Mouse (Mus musculus): ENCODE measurements at regions not wholly inside any gene's neighbourhood (a gene's known extent, or its start where the extent isn't known, plus 50 kb on each side); places are given as distances from the start of the nearest gene placed in this dataset.

DNA sequence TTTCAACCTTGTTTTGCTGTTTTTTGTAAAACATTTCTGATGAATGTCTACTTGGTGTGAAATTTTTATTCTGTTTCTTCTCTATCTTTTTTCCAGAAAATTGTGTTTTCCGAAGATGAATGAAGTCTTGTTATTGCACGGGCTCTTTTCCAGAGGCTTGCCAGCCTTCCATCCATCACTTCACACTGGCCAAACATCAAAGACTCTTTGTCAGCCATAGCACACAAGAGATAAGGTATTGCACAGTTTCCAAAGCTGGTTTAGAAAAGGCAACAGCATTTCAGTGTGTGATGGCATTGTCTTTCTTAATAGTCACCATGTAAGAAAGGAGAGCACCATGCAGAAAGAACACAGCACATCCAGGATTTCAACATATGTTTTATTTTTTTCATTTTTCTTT is 202.5 kb upstream of the Gnpda2 start:
- no peaks in the 10 kb centered on the region for H3K4me1 ChIP-seq (ENCODE audit: control insufficient read depth in 1 of 2, insufficient read depth in 2 of 2, low read length in 2 of 2)
- H3K9ac ChIP-seq (ENCODE audit: control insufficient read depth, low read depth, low read length, poor library complexity, severe bottlenecking), result no peak overlapping the region
- H3K27me3 ChIP-seq (ENCODE audit: control insufficient read depth in 1 of 2, insufficient read depth in 2 of 2, low read length in 2 of 2), result no peaks in the 10 kb centered on the region
- no peak for TF ChIP-seq RCOR1 (IDR thresholded peaks at IDR 0.05; ENCODE audit: low read depth, low read length)
- TF ChIP-seq ZKSCAN1 (IDR thresholded peaks at IDR 0.05; ENCODE audit: low read depth, low read length), result no peak
- no peak for TF ChIP-seq SIN3A (IDR thresholded peaks at IDR 0.05; ENCODE audit: low read length)
- TF ChIP-seq ZNF384 (IDR thresholded peaks at IDR 0.05; ENCODE audit: low read depth, low read length), result no peak
- no peak for DNase-seq (ENCODE audit: low read depth, low spot score)
- no peaks in the 10 kb centered on the region for H3K9me3 ChIP-seq (replicated peaks; ENCODE audit: insufficient read depth, low read length)
- no peaks in the 10 kb centered on the region for H3K36me3 ChIP-seq (ENCODE audit: control insufficient read depth in 1 of 2, insufficient read depth in 2 of 2, low read length in 2 of 2)
- no peak overlapping the region for H3K4me3 ChIP-seq (ENCODE audit: control insufficient read depth in 1 of 2, insufficient read depth in 1 of 2, low read depth in 2 of 2, low read length in 2 of 2)
- H3K27ac ChIP-seq (ENCODE audit: control insufficient read depth, low read depth, low read length), result no peak overlapping the region
- no peaks in the 10 kb centered on the region for H3K79me2 ChIP-seq (ENCODE audit: control insufficient read depth, insufficient read depth, low read length, poor library complexity)

DNA sequence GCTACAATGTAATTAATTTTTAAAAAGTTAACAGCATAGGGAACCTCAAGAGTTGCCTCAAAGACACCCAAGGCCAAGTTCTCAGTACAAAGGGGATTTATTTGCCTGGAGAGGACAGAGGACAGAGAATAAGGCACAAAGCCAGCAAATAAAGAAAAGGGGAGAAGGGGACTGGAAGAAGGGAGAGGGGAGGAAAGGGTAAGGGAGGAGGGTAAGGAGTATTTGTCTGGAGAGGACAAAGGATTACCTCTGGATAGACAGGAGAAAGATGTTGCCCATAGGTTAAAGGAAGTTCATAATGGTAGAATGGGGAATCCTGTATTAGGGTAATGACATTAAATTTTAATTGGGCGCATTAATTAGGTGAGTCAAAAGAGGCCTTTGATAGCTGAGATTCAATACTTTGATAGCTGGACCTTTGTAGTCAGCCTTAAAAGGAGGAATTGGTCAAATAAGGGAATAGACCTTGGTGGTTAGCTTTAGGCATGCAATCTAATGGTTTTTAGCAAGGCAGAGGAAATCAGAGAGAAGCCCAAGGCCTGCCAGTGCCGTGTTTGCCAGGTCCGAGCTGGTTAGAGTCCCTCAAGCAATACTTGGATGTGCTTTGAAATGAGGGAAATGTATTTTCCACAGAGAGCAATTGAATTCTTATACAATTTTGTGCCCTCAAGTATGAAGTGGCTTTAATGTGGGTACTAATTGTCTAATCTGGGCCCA is 164.8 kb upstream of the Gnpda2 start:
- DNase-seq (ENCODE audit: low read depth, low spot score), result no peak
- no peak for TF ChIP-seq TBP (IDR thresholded peaks at IDR 0.05; ENCODE audit: low read depth, low read length)
- TF ChIP-seq NELFE (IDR thresholded peaks at IDR 0.05; ENCODE audit: low read depth, low read length), result no peak
- no peak for TF ChIP-seq MEF2A (IDR thresholded peaks at IDR 0.05; ENCODE audit: extremely low read depth, insufficient replicate concordance, low read depth, low read length, poor library complexity, severe bottlenecking)
- no peak for TF ChIP-seq ZNF384 (IDR thresholded peaks at IDR 0.05; ENCODE audit: low read depth, low read length)
- no peak for TF ChIP-seq KAT2A (conservative IDR thresholded peaks at IDR 0.05; ENCODE audit: low read depth, low read length)
- TF ChIP-seq MAX (IDR thresholded peaks at IDR 0.05; ENCODE audit: low read length), result no peak
- TF ChIP-seq MAZ (IDR thresholded peaks at IDR 0.05; ENCODE audit: low read depth, low read length), result no peak
- TF ChIP-seq BHLHE40 (IDR thresholded peaks at IDR 0.05; ENCODE audit: borderline replicate concordance, low read depth, low read length), result no peak
- TF ChIP-seq UBTF (IDR thresholded peaks at IDR 0.05; ENCODE audit: borderline replicate concordance, insufficient read depth, low read depth, low read length), result no peak
- no peak for TF ChIP-seq NRF1 (IDR thresholded peaks at IDR 0.05; ENCODE audit: insufficient read depth, low read depth, low read length, poor library complexity, severe bottlenecking)
- no peak for TF ChIP-seq ETS1 (IDR thresholded peaks at IDR 0.05; ENCODE audit: low read depth, low read length)
- no peak for TF ChIP-seq ZC3H11A (IDR thresholded peaks at IDR 0.05; ENCODE audit: low read depth, low read length)
- no peak for TF ChIP-seq CHD2 (IDR thresholded peaks at IDR 0.05; ENCODE audit: low read length)
- TF ChIP-seq SIN3A (IDR thresholded peaks at IDR 0.05; ENCODE audit: low read length), result no peak
- no peak for TF ChIP-seq ELF1 (IDR thresholded peaks at IDR 0.05; ENCODE audit: low read depth, low read length)
- Histone ChIP-seq H3K4me3 (ENCODE audit: control insufficient read depth in 1 of 2, insufficient read depth in 1 of 2, low read depth in 2 of 2, low read length in 2 of 2) (no peak overlapping the region), H3K9me3 (replicated peaks; ENCODE audit: insufficient read depth, low read length) (no peaks in the 10 kb centered on the region), H3K9ac (ENCODE audit: control insufficient read depth, low read depth, low read length, poor library complexity, severe bottlenecking) (no peak overlapping the region), H3K79me2 (ENCODE audit: control insufficient read depth, insufficient read depth, low read length, poor library complexity) (no peaks in the 10 kb centered on the region), H3K27ac (ENCODE audit: control insufficient read depth, low read depth, low read length) (no peak overlapping the region), H3K27me3 (ENCODE audit: control insufficient read depth in 1 of 2, insufficient read depth in 2 of 2, low read length in 2 of 2) (no peaks in the 10 kb centered on the region), H3K36me3 (ENCODE audit: control insufficient read depth in 1 of 2, insufficient read depth in 2 of 2, low read length in 2 of 2) (no peaks in the 10 kb centered on the region), H3K4me1 (ENCODE audit: control insufficient read depth in 1 of 2, insufficient read depth in 2 of 2, low read length in 2 of 2) (no peaks in the 10 kb centered on the region)
